Mouse (Mus musculus) midbrain, embryonic 15.5 days (tissue): ENCODE measurements around the gene Rpl5. TPM values are rescaled to one million over a fixed set of nuclear protein-coding genes. Genes with fewer than 3 reads are reported as not detected.
"Not testable (repeated sequence)": the region's sequence is repeated elsewhere in the genome, so short reads cannot be mapped to it uniquely, and the experiment has no call there.

Source experiments
- ATAC-seq: fragments of 200-750 bp; cut with Nextera tagmentation; replicated peaks from 2 replicates; pipeline ENCODE4 v1.8.0; 2017; ENCODE audit warnings: moderate TSS enrichment
- H3K27ac ChIP-seq: fragments of 300-500 bp; sonication (generic); 2 replicates; pipeline ENCODE4 v1.5.1; 2015; ENCODE audit warnings: mild to moderate bottlenecking, inconsistent platforms
- H3K27me3 ChIP-seq: fragments of 300-500 bp; sonication (generic); replicated peaks from 2 replicates; pipeline ENCODE4 v1.6.1; 2015; ENCODE audit warnings: inconsistent platforms
- H3K36me3 ChIP-seq: fragments of 300-500 bp; sonication (generic); replicated peaks from 2 replicates; pipeline ENCODE4 v1.6.1; 2015; ENCODE audit warnings: inconsistent platforms
- H3K4me1 ChIP-seq: fragments of 300-500 bp; sonication (generic); 2 replicates; pipeline ENCODE4 v1.6.1; 2015; ENCODE audit warnings: inconsistent platforms
- H3K4me2 ChIP-seq: fragments of 300-500 bp; sonication (generic); 2 replicates; pipeline ENCODE4 v1.6.1; 2015; ENCODE audit warnings: inconsistent platforms, mild to moderate bottlenecking, moderate library complexity
- H3K4me3 ChIP-seq: fragments of 300-500 bp; sonication (generic); 2 replicates; pipeline ENCODE4 v1.5.1; 2015; ENCODE audit warnings: mild to moderate bottlenecking, inconsistent platforms
- H3K9ac ChIP-seq: fragments of 300-500 bp; sonication (generic); 2 replicates; pipeline ENCODE4 v1.6.1; 2015; ENCODE audit warnings: mild to moderate bottlenecking, inconsistent platforms
- H3K9me3 ChIP-seq: fragments of 300-500 bp; sonication (generic); 2 replicates; pipeline ENCODE4 v1.6.1; 2016; ENCODE audit warnings: inconsistent platforms
- WGBS: fragments of 180-500 bp; shearing (Covaris S2); methylation state at CpG from one replicate; pipeline ENCODE4 v1.1.7; 2015; ENCODE audit warnings: mixed read lengths; 5-methylcytosine and 5-hydroxymethylcytosine counted together
- polyA plus RNA-seq: library from polyadenylated mRNA; unstranded; fragments of >200 nt; fragmentation: Nextera tagmentation; extraction: Ambion mirVana; gene quantifications from 2 replicates; pipeline ENCODE4 v1.2.1, GENCODE M21; 2015

Rpl5 gene
- polyA plus RNA-seq, 1 experiment from 2014 or later, result 63.8 TPM

DNA sequence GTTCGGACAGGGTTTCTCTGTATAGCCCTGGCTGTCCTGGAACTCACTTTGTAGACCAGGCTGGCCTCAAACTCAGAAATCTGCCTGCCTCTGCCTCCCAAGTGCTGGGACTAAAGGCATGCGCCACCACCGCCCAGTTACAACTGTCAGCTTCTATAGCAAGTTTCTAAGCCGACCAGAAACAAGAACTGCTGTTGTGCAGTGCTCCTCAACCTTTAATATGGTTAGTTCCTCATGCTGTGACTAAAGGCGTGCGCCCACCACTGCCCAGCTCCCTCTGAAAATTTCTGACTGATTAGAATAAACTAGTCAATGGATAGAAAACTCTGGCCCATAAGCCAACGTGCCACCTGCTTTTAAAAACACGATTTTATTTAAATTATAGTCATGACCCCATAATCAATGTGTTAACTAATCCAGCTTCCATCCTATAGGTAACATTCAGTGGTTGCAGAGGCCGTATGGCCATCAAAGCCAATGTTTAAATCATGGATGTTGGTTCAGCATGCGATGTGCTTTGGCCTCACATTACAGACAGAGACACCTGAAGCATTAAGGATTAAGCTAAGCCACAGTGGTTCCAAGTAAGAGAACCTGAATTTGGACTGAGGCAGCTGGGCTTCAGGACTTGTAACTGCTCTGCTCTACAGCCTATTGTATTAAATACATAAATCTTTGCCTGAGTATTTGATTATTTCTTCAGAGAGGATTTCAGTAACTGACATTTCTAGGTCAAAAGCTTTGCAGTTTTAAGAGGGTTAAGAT lies 36.5 kb downstream of the Rpl5 start:
- Histone ChIP-seq H3K4me1 (no peaks in the 10 kb centered on the region), H3K9me3 (no peaks in the 10 kb centered on the region), H3K9ac (no peak overlapping the region), H3K27me3 (no peaks in the 10 kb centered on the region), H3K27ac (no peak overlapping the region), H3K4me3 (no peak overlapping the region), H3K36me3 (no peaks in the 10 kb centered on the region), H3K4me2 (no peak overlapping the region)
- 89% methylated on average over 10 of the region's 10 CpGs for WGBS
- no peak for ATAC-seq

DNA sequence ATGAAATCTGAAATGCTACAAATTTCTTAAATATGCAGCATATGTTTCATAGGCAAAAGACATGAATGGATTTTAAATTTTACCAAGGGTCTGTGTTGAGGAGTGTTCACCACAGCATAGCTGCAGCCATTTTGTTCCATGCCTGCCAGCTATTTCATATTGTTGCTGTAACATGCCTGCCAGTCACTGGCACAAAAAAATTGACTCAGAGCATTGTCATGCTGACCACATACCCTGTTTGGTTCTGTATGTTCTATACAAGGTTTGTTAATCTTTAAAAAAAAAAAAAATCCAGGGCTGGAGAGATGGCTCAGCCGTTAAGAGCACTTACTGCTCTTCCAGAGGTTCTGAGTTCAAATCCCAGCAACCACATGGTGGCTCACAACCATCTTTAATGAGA lies 38.2 kb downstream of the Rpl5 start:
- 51% methylated on average over 1 of the region's 1 CpGs for WGBS
- not testable (repeated sequence) for H3K9me3 ChIP-seq, H3K27me3 ChIP-seq, H3K36me3 ChIP-seq, H3K9ac ChIP-seq, H3K4me2 ChIP-seq, ATAC-seq, H3K4me3 ChIP-seq, H3K4me1 ChIP-seq, H3K27ac ChIP-seq

DNA sequence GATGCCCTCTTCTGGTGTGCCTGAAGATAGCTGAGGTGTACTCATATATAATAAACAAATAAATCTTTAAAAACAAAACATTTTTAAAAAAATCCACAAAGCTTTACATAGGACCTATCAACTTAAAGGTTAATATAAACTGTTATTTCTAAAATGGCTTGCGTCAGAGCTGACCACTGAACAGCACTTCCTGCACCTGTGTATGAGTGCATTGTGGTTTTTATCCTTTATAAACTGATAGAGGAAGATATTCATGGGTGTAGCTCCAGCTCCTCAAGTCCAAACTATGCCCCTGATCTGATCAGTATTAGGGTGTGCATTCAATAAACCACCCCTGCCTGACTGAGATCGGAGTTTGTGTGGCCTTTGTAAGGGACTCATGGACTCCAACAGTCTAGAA lies 38.6 kb downstream of the Rpl5 start:
- no peaks in the 10 kb centered on the region for H3K4me1 ChIP-seq
- H3K36me3 ChIP-seq, result no peaks in the 10 kb centered on the region
- WGBS, result 96% methylated on average over 2 of the region's 2 CpGs
- no peak overlapping the region for H3K9ac ChIP-seq
- no peak overlapping the region for H3K4me2 ChIP-seq
- no peak overlapping the region for H3K4me3 ChIP-seq
- no peak overlapping the region for H3K27ac ChIP-seq
- no peaks in the 10 kb centered on the region for H3K27me3 ChIP-seq
- no peak for ATAC-seq
- H3K9me3 ChIP-seq, result no peaks in the 10 kb centered on the region

DNA sequence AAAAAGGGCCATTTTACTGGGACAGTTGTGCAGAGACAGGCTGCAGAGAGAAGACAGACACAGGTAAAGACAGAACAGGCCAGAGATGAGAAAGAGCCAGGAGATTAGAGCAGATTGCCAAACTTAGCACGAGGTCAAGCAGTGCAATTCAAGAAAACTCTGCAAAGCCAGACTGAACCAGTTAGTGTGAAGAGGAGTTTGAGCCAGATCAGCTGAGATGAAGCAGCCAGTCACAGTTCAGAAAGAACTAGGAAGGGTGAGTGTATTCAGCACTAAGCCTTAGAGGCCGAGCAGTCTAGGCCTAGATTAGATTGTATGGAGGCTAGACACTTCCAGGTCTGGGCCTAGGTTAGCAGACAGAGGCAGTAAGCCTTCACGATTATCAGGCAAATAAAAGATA lies 39.4 kb downstream of the Rpl5 start:
- 73% methylated on average over 3 of the region's 3 CpGs for WGBS
- Histone ChIP-seq H3K27ac (no peak overlapping the region), H3K9me3 (no peaks in the 10 kb centered on the region), H3K4me1 (no peaks in the 10 kb centered on the region), H3K4me3 (no peak overlapping the region), H3K36me3 (no peaks in the 10 kb centered on the region), H3K4me2 (no peak overlapping the region), H3K27me3 (no peaks in the 10 kb centered on the region), H3K9ac (no peak overlapping the region)
- ATAC-seq, result no peak

DNA sequence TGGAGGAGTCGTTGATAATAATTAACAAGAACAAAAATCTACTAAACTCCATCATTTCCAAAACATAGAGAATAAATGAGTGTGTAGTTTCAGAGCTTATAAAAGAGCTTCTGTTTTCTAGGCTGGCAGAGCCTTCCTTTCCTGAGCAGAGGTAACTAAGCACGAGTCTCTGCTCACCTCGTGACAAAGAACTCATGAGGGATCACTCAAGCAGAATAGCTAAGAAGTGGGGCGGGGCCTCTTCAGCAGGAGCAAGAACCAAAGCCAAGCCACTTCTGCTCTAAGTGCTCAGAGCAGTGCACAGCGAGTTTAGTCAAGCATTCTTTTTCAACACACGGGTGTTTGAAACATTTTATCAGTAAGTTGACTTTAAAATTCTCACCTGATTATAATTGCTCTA lies 40.9 kb downstream of the Rpl5 start:
- Histone ChIP-seq H3K4me3 (no peak overlapping the region), H3K9me3 (no peaks in the 10 kb centered on the region), H3K4me1 (no peaks in the 10 kb centered on the region), H3K9ac (no peak overlapping the region), H3K4me2 (no peak overlapping the region), H3K27me3 (no peaks in the 10 kb centered on the region), H3K27ac (no peak overlapping the region), H3K36me3 (no peaks in the 10 kb centered on the region)
- no peak for ATAC-seq
- 41% methylated on average over 6 of the region's 6 CpGs for WGBS

DNA sequence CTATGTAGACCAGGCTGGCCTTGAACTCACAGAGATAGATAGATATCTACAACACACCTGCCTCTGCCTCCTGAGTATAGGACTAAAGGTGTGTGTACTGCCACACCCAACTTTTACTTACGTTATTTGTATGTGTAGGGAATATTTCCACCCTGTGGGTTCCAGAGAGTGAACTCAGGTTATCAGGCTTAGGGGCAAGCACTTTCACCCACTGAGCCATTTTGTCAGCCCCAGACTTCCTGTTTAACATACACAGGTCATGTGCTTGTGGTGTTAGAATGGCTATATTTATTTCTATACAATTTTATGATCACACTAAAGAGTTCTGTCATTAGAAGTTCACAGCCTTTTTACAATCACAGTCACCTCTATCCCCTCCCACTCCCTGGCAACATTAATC lies 42.6 kb downstream of the Rpl5 start:
- no peaks in the 10 kb centered on the region for H3K27me3 ChIP-seq
- no peak overlapping the region for H3K27ac ChIP-seq
- no peaks in the 10 kb centered on the region for H3K9me3 ChIP-seq
- no peak overlapping the region for H3K4me2 ChIP-seq
- no peaks in the 10 kb centered on the region for H3K36me3 ChIP-seq
- no peak overlapping the region for H3K4me3 ChIP-seq
- 82% methylated on average over 1 of the region's 1 CpGs for WGBS
- H3K9ac ChIP-seq, result no peak overlapping the region
- H3K4me1 ChIP-seq, result no peaks in the 10 kb centered on the region
- ATAC-seq, result no peak

DNA sequence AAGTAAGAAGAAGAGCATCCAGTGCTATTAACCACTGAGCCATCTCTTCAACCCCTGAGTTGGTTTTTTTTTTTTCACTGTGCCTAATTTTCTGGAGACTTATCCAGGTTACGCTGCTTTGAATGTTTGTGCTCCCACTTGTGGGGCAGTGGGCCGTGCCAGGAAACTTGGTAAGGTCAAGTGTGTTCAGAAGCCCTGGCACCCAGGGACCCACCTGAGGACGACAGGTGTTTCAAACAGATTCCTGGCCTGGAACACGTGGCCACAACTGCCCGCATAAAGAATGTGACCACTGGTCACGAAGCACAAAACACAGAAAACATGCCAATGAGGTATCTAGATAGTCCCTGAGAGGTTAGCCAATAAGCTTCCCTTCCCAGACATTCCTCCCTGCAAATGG lies 43.2 kb downstream of the Rpl5 start:
- Histone ChIP-seq H3K27ac (no peak overlapping the region), H3K36me3 (no peaks in the 10 kb centered on the region), H3K27me3 (no peaks in the 10 kb centered on the region), H3K4me3 (no peak overlapping the region), H3K4me1 (no peaks in the 10 kb centered on the region), H3K9me3 (no peaks in the 10 kb centered on the region), H3K4me2 (no peak overlapping the region), H3K9ac (no peak overlapping the region)
- no peak for ATAC-seq
- 92% methylated on average over 6 of the region's 6 CpGs for WGBS

DNA sequence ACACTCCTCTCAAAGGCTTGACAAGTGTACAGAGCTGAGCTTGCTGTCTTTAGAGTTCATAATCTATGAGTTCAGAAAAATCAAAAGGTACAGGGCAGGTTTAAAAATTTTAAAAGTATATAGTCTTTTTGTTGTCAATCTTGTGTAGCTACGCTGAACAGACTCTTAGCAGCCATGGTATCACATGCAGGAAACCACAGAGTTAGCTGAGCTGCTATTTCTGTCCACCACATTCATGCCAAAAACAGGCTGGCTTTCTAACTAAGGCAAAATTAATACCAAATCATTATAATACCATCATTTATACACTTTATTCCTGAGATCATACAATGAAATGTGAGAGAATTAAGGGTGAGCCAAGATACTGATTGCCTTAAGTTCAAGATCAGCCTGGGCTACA lies 46.2 kb downstream of the Rpl5 start:
- H3K9ac ChIP-seq, result no peak overlapping the region
- H3K4me1 ChIP-seq, result no peaks in the 10 kb centered on the region
- H3K36me3 ChIP-seq, result no peaks in the 10 kb centered on the region
- no peaks in the 10 kb centered on the region for H3K9me3 ChIP-seq
- no peak overlapping the region for H3K4me2 ChIP-seq
- ATAC-seq, result no peak
- 94% methylated on average over 1 of the region's 1 CpGs for WGBS
- no peak overlapping the region for H3K4me3 ChIP-seq
- H3K27ac ChIP-seq, result no peak overlapping the region
- H3K27me3 ChIP-seq, result no peaks in the 10 kb centered on the region

DNA sequence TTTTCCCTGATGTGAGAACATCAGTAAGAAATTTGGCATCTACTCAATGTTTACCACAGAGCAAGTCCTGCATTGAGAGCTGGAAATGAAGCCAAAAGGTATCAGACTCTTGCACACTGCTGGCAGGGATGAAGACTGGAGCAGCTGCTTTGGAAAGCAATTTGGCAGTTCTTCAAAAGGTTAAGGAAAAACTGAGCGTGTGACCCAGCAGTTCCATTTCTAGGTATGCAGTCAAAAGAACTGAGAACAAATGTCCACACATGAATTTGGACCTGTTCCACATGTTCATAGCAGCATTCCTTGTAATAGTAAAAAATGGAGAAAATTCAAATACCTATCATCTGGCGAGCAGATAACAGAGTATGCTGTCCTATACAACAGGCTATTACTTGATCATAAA lies 47.2 kb downstream of the Rpl5 start:
- no peaks in the 10 kb centered on the region for H3K4me1 ChIP-seq
- H3K9ac ChIP-seq, result no peak overlapping the region
- H3K9me3 ChIP-seq, result no peaks in the 10 kb centered on the region
- no peaks in the 10 kb centered on the region for H3K36me3 ChIP-seq
- no peak overlapping the region for H3K27ac ChIP-seq
- no peak for ATAC-seq
- WGBS, result 83% methylated on average over 2 of the region's 2 CpGs
- no peak overlapping the region for H3K4me3 ChIP-seq
- no peak overlapping the region for H3K4me2 ChIP-seq
- H3K27me3 ChIP-seq, result no peaks in the 10 kb centered on the region

DNA sequence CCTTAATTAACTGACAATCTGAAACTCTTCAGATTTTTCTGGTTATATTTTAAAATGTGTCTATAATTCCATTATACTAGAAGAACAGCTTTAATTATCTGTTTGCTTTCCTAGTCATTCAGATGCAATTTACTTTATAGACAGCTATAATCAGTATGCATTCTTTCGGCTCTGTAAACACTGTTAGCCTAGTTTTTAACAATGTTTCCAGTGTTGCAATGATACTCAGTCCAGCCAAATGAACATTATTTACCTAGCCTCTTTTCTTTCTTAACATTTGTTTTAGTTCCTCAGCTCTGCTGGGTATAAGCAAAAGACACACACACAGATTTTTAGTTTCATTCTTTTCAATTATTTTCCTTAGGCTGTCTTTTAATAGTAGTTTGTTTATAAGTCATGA lies 48.6 kb downstream of the Rpl5 start:
- WGBS, result 87% methylated on average over 1 of the region's 1 CpGs
- H3K27me3 ChIP-seq, result no peaks in the 10 kb centered on the region
- ATAC-seq, result no peak

DNA sequence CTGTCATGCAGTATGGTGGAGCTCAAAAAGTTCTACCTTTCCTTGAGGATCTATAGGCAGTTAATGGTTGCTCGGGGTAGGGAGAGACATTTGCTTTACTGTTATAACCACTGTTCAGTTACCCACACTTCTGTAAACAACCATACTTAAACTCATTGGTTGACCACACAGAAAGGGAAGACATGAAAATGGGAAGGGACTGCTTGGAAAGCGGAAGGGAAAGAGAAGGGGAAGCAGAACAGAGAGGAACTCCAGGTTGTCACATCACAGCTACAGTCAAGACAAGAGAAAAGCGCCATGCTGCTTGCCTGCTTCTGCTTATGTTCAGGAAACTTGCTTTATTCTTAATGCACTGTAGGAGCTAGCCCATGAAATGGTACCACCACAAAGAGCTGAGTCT lies 49.3 kb downstream of the Rpl5 start:
- WGBS, result 94% methylated on average over 3 of the region's 3 CpGs

More for the DNA sequence above, 48.6 kb downstream of the Rpl5 start:
- no peaks in the 10 kb centered on the region for H3K9me3 ChIP-seq
- no peak overlapping the region for H3K27ac ChIP-seq
- no peak overlapping the region for H3K4me3 ChIP-seq
- H3K4me1 ChIP-seq, result no peaks in the 10 kb centered on the region
- no peaks in the 10 kb centered on the region for H3K36me3 ChIP-seq
- H3K4me2 ChIP-seq, result no peak overlapping the region
- no peak overlapping the region for H3K9ac ChIP-seq

DNA sequence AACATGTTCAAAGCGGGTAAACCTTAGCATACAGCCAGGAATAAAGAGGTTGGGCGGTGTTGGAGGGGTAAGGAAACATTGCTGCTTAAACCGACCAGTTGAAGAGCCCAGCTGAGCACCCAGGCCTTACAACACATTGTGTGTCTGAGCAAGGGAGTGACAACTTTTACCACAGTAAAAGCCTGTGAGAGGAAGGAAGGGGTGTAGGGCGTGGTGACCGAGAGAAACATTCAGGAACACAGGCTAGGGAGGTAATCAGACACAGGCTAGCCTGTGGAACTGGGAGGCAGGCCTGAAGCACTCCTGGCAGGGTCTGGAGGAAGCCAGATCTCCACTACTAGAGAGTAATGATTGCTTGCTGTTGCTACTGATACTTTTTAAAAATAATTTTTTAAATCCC lies 50.3 kb downstream of the Rpl5 start:
- Histone ChIP-seq H3K9ac (no peak overlapping the region), H3K27me3 (no peaks in the 10 kb centered on the region), H3K27ac (no peak overlapping the region), H3K4me3 (no peak overlapping the region), H3K36me3 (no peaks in the 10 kb centered on the region), H3K4me2 (no peak overlapping the region), H3K9me3 (no peaks in the 10 kb centered on the region), H3K4me1 (no peaks in the 10 kb centered on the region)
- 86% methylated on average over 5 of the region's 5 CpGs for WGBS
- ATAC-seq, result no peak

More for the DNA sequence above, 49.3 kb downstream of the Rpl5 start:
- Histone ChIP-seq H3K4me2 (no peak overlapping the region), H3K4me1 (no peaks in the 10 kb centered on the region), H3K9ac (no peak overlapping the region), H3K36me3 (no peaks in the 10 kb centered on the region), H3K27me3 (no peaks in the 10 kb centered on the region), H3K4me3 (no peak overlapping the region), H3K9me3 (no peaks in the 10 kb centered on the region), H3K27ac (no peak overlapping the region)
- ATAC-seq, result no peak
